Comparison of ENCODE assay signal across 8 mouse cellular contexts in genomic region chr2:160872890-160873382, GRCm38 (mm10). TPM values are rescaled to one million over a fixed set of nuclear protein-coding genes. Genes with fewer than 3 reads are reported as not detected.
DNase-seq lines count a peak whose midpoint lies in the region; ATAC-seq and TF ChIP-seq lines count a peak whose summit lies in the region.

TSS of gene Zhx3 (minus strand) at chr2:160872998.

- H3K27me3 ChIP-seq in embryonic facial prominence, embryonic 11.5 days (ENCODE audit: control insufficient read depth, insufficient read depth, low read length) = no peaks in the 10 kb centered on the region
- no peaks in the 10 kb centered on the region for H3K27me3 ChIP-seq in intestine, postnatal 0 days (replicated peaks; ENCODE audit: control insufficient read depth, insufficient read depth, low read length)
- no peaks in the 10 kb centered on the region for H3K27me3 ChIP-seq in limb, embryonic 10.5 days (ENCODE audit: low read depth, poor library complexity, severe bottlenecking)
- no peaks in the 10 kb centered on the region for H3K27me3 ChIP-seq in midbrain, embryonic 12.5 days
- no peaks in the 10 kb centered on the region for H3K27me3 ChIP-seq in small intestine, adult 2 months (ENCODE audit: control insufficient read depth, insufficient read depth, low read length)

- no peaks in the 10 kb centered on the region for H3K9me3 ChIP-seq in embryonic facial prominence, embryonic 11.5 days (replicated peaks; ENCODE audit: control insufficient read depth, low read length)
- no peaks in the 10 kb centered on the region for H3K9me3 ChIP-seq in intestine, postnatal 0 days (ENCODE audit: control insufficient read depth)
- no peaks in the 10 kb centered on the region for H3K9me3 ChIP-seq in limb, embryonic 10.5 days (replicated peaks)
- no peaks in the 10 kb centered on the region for H3K9me3 ChIP-seq in midbrain, embryonic 12.5 days

- no peaks in the 10 kb centered on the region for H3K4me1 ChIP-seq in embryonic facial prominence, embryonic 11.5 days (ENCODE audit: control insufficient read depth, insufficient read depth, low read length)
- no peaks in the 10 kb centered on the region for H3K4me1 ChIP-seq in intestine, postnatal 0 days (replicated peaks; ENCODE audit: control insufficient read depth, insufficient read depth, low read length)
- H3K4me1 ChIP-seq in limb, embryonic 10.5 days = peaks cover 12% of the 10 kb centered on the region
- H3K4me1 ChIP-seq in midbrain, embryonic 12.5 days = peaks cover 14% of the 10 kb centered on the region
- H3K4me1 ChIP-seq in small intestine, adult 2 months (ENCODE audit: control insufficient read depth, insufficient read depth, insufficient read length, low read length) = peaks cover 2% of the 10 kb centered on the region

- H3K4me3 ChIP-seq in embryonic facial prominence, embryonic 11.5 days (ENCODE audit: low read depth, low read length) = peak within 1 kb of the TSS; percentile 84
- peak within 1 kb of the TSS; percentile 91 for H3K4me3 ChIP-seq in intestine, postnatal 0 days (ENCODE audit: low read depth, low read length)
- H3K4me3 ChIP-seq in limb, embryonic 10.5 days = peak within 1 kb of the TSS; percentile 95
- peak within 1 kb of the TSS; percentile 90 for H3K4me3 ChIP-seq in midbrain, embryonic 12.5 days
- H3K4me3 ChIP-seq in small intestine, adult 2 months (ENCODE audit: low read depth, low read length) = peak within 1 kb of the TSS; percentile 100

- peak; percentile 97 for ATAC-seq in embryonic facial prominence, embryonic 11.5 days (replicated peaks; ENCODE audit: insufficient number of reproducible peaks, low FRiP score, low TSS enrichment, low read depth)
- peak; percentile 94 for ATAC-seq in granulocyte monocyte progenitor cell, adult 5-6 weeks (replicated peaks; ENCODE audit: poor library complexity, severe bottlenecking)
- peak; percentile 94 for ATAC-seq in intestine, postnatal 0 days
- ATAC-seq in midbrain, embryonic 12.5 days (ENCODE audit: low FRiP score, low read depth) = peak; percentile 98

- H3K36me3 ChIP-seq in embryonic facial prominence, embryonic 11.5 days (replicated peaks; ENCODE audit: control insufficient read depth, insufficient read depth, low read depth, low read length) = no peaks in the 10 kb centered on the region
- H3K36me3 ChIP-seq in intestine, postnatal 0 days (ENCODE audit: control insufficient read depth, insufficient read depth) = no peaks in the 10 kb centered on the region
- H3K36me3 ChIP-seq in limb, embryonic 10.5 days = no peaks in the 10 kb centered on the region
- no peaks in the 10 kb centered on the region for H3K36me3 ChIP-seq in midbrain, embryonic 12.5 days
- no peaks in the 10 kb centered on the region for H3K36me3 ChIP-seq in small intestine, adult 2 months (ENCODE audit: control insufficient read depth, insufficient read depth, low read length)

- 1% methylated on average over 36 of the region's 48 CpGs for WGBS in embryonic facial prominence, embryonic 11.5 days
- under 1% methylated on average over 45 of the region's 48 CpGs for WGBS in intestine, postnatal 0 days
- 1% methylated on average over 48 of the region's 48 CpGs for WGBS in limb, embryonic 10.5 days
- WGBS in midbrain, embryonic 12.5 days = under 1% methylated on average over 44 of the region's 48 CpGs
- under 1% methylated on average over 47 of the region's 48 CpGs for WGBS in small intestine, adult 2 months

- peak; percentile 31; the same call in 1 of the 2 replicates for TF ChIP-seq POLR2A in small intestine, adult 2 months (IDR thresholded peaks at IDR 0.05; ENCODE audit: low read depth, low read length)

- TF ChIP-seq CTCF in intestine, postnatal 0 days (IDR thresholded peaks at IDR 0.05; ENCODE audit: low read depth) = no peak
- no peak for TF ChIP-seq CTCF in small intestine, adult 2 months (IDR thresholded peaks at IDR 0.05; ENCODE audit: extremely low read depth, insufficient read length, insufficient replicate concordance, low read depth, low read length)

- peak; percentile 81 for DNase-seq in 3T3-L1 (ENCODE audit: low read depth, low spot score)
- peak; percentile 94 for DNase-seq in adrenal gland, postnatal 25 days
- DNase-seq in embryonic facial prominence, embryonic 11.5 days (ENCODE audit: low spot score) = peak; percentile 96
- DNase-seq in limb, embryonic 10.5 days (ENCODE audit: low spot score) = peak; percentile 99

- peak within 1 kb of the TSS; percentile 88 for H3K27ac ChIP-seq in embryonic facial prominence, embryonic 11.5 days (replicated peaks; ENCODE audit: low read depth, low read length)
- peak within 1 kb of the TSS; percentile 93 for H3K27ac ChIP-seq in intestine, postnatal 0 days (ENCODE audit: low read depth, low read length)
- H3K27ac ChIP-seq in limb, embryonic 10.5 days = peak within 1 kb of the TSS; percentile 92
- peak within 1 kb of the TSS; percentile 98 for H3K27ac ChIP-seq in midbrain, embryonic 12.5 days (replicated peaks)
- H3K27ac ChIP-seq in small intestine, adult 2 months (ENCODE audit: insufficient read depth, low read depth, low read length) = peak within 1 kb of the TSS; percentile 80

- H3K9ac ChIP-seq in embryonic facial prominence, embryonic 11.5 days (replicated peaks; ENCODE audit: low read length) = peak within 1 kb of the TSS; percentile 87
- peak within 1 kb of the TSS; percentile 95 for H3K9ac ChIP-seq in intestine, postnatal 0 days (ENCODE audit: low read depth, low read length)
- peak within 1 kb of the TSS; percentile 89 for H3K9ac ChIP-seq in midbrain, embryonic 12.5 days (replicated peaks)

- H3K4me2 ChIP-seq in embryonic facial prominence, embryonic 11.5 days (ENCODE audit: low read depth, low read length) = peak within 1 kb of the TSS; percentile 82
- H3K4me2 ChIP-seq in intestine, postnatal 0 days (replicated peaks; ENCODE audit: low read depth) = peak within 1 kb of the TSS; percentile 88
- H3K4me2 ChIP-seq in midbrain, embryonic 12.5 days (replicated peaks) = peak within 1 kb of the TSS; percentile 82

RNA-seq across cellular contexts. Expression of gene Zhx3, which starts in this region (rescaled TPM):
- 85.1 and 147 TPM in 2 replicates for total RNA-seq in adrenal gland, postnatal 25 days (2021)
- 8.0 and 8.1 TPM in 2 replicates for polyA plus RNA-seq in embryonic facial prominence, embryonic 11.5 days (2014; fragmentation: Nextera tagmentation; extraction: Ambion mirVana)
- 5.3 and 16.5 TPM in 2 replicates for total RNA-seq in granulocyte monocyte progenitor cell, adult 5-6 weeks (2014; fragmentation: Nextera tagmentation)
- 3.9 and 4.4 TPM in 2 replicates for total RNA-seq in granulocyte monocyte progenitor cell, adult 5-6 weeks (2017)
- polyA plus RNA-seq in intestine, postnatal 0 days (2015; fragmentation: Nextera tagmentation; extraction: Ambion mirVana) = 3.5 and 4.4 TPM in 2 replicates
- polyA plus RNA-seq in limb, embryonic 10.5 days (2016; fragmentation: Nextera tagmentation; extraction: Ambion mirVana) = 5.2 and 7.6 TPM in 2 replicates
- 15.5 and 16.8 TPM in 2 replicates for polyA plus RNA-seq in midbrain, embryonic 12.5 days (2016; fragmentation: Nextera tagmentation; extraction: Ambion mirVana)
- polyA plus RNA-seq in small intestine, adult 2 months (2012; rRNA removed) = 3.3 and 6.2 TPM in 2 replicates

Comparison
In these comparisons a context has a peak if more than half of its experiments do, and no peak if none do; other contexts are left out.
1. Peak in every context shown above with its lines: DNase-seq, ATAC-seq, H3K4me3 ChIP-seq and H3K27ac ChIP-seq.